Mouse (Mus musculus) left cerebral cortex, postnatal 25 days (tissue): ENCODE data around the gene Cdkal1. TPM values are rescaled to one million over a fixed set of nuclear protein-coding genes. Genes with fewer than 3 reads are reported as not detected.

Experiments
- total RNA-seq, 2 experiments: library from RNA; stranded (reverse); gene quantifications; 2 replicates each; pipeline ENCODE4 v1.2.3; 2021

The Cdkal1 gene
- total RNA-seq, 2 experiments from 2014 or later = 20.0 to 20.1 TPM

Other genes starting within 250 kb of the Cdkal1 start
- gene E2f3, start 130.4 kb upstream of the Cdkal1 start, total RNA-seq = 10 to 100 TPM; 17.8 to 18.9 TPM